Mouse (Mus musculus) erythroblast, embryonic 14.5 days (primary cell): Measurements from ENCODE around the gene Zcchc9. TPM values are rescaled to one million over a fixed set of nuclear protein-coding genes. Genes with fewer than 3 reads are reported as not detected.

ENCODE experiments used
- H3K27me3 ChIP-seq: 2 replicates; pipeline ENCODE4 v1.6.1; 2012; ENCODE audit warnings: inconsistent platforms; ENCODE audit not compliant: control insufficient read depth
- H3K36me3 ChIP-seq: 2 replicates; pipeline ENCODE4 v1.6.1; 2012; ENCODE audit warnings: mild to moderate bottlenecking, inconsistent platforms; ENCODE audit not compliant: control insufficient read depth
- H3K4me1 ChIP-seq: 2 replicates; pipeline ENCODE4 v1.6.1; 2012; ENCODE audit warnings: inconsistent platforms; ENCODE audit not compliant: control insufficient read depth
- H3K4me3 ChIP-seq: replicated peaks from 2 replicates; pipeline ENCODE3; 2012; ENCODE audit warnings: moderate library complexity, mild to moderate bottlenecking, inconsistent platforms
- H3K9me3 ChIP-seq: 2 replicates; pipeline ENCODE4 v1.6.1; 2012; ENCODE audit warnings: low read length, inconsistent platforms, mixed read lengths; ENCODE audit not compliant: control insufficient read depth
- GATA1 ChIP-seq: IDR thresholded peaks from 2 replicates; pipeline ENCODE4 v1.6.1; 2012; ENCODE audit warnings: low read length, inconsistent platforms, mixed read lengths
- TAL1 ChIP-seq: IDR thresholded peaks from 3 replicates; pipeline ENCODE4 v1.6.1; 2012; ENCODE audit warnings: low read length, inconsistent platforms, mixed read lengths
- polyA plus RNA-seq: library from polyadenylated mRNA; stranded (reverse); fragments of >175 nt; gene quantifications from 2 replicates; pipeline ENCODE4 v1.2.3, GENCODE M21; 2012

Gene Zcchc9
- polyA plus RNA-seq, 1 experiment, result 0.11 TPM

DNA sequence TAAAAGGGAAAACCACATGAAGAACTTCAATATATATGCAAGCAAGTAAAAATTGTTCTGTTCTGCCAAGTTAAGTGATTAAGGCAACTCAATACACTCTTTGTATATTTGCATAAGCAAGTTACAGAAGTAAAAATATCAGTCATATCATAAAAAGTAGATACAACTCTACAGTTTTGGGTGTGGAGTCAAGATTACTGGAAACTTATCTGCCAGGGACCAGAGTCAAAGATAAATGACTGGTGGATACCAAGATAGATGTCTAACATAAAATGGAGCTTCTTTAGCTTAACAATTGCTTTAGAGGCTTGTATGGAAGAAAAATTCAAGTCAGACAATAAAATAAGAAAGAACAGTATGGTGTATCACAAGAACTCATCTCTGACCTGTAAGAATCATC, 52.7 kb downstream of the Zcchc9 start:
- TF ChIP-seq TAL1 (no peak), GATA1 (no peak)
- Histone ChIP-seq H3K4me3 (no peak overlapping the region), H3K4me1 (no peaks in the 10 kb centered on the region), H3K27me3 (no peaks in the 10 kb centered on the region), H3K36me3 (no peaks in the 10 kb centered on the region), H3K9me3 (no peaks in the 10 kb centered on the region)

DNA sequence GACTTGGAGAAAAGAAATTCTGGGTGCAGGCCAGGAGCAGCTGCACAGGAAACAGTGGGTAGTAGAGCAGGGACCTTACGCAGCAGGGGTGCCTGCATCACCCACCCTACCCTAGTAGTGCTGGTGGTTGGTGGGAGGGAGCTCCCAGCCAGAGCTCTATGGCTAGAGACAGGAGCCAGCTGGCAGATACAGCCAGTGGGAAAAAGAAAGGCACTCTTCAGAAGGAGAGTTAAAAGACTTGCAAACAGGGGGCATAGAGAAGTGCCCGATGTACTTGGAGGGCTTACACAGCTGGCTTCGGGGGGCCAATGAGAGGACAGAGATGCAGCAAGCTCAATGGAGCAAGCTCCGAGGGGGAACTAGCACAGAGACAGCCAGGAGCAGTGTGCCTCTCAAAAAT, 53.8 kb downstream of the Zcchc9 start:
- H3K4me1 ChIP-seq, result no peaks in the 10 kb centered on the region
- no peaks in the 10 kb centered on the region for H3K36me3 ChIP-seq
- TF ChIP-seq TAL1 (no peak), GATA1 (no peak)
- no peaks in the 10 kb centered on the region for H3K9me3 ChIP-seq
- no peak overlapping the region for H3K4me3 ChIP-seq
- no peaks in the 10 kb centered on the region for H3K27me3 ChIP-seq

DNA sequence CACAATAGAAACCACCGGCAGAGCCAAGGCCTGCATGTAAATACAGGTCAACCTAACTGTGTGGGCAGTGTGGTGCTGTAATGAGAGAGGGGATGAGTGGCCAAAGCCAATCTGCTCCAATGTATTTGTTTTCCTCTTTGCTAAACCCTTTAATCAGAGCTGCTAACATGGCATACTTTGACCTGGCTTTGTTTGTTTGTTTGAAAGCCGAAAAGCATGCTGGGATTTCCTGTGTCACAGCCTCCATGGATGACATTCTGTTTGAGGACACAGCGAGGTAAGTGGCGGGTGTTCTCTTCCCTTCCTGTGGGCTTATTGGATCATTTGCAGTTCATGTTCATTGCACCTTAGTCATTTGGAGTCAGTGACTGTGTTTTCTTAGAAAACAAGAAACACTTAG, 57.5 kb downstream of the Zcchc9 start:
- no peak overlapping the region for H3K4me3 ChIP-seq
- no peaks in the 10 kb centered on the region for H3K4me1 ChIP-seq
- TF ChIP-seq GATA1, result no peak
- TF ChIP-seq TAL1, result no peak
- no peaks in the 10 kb centered on the region; the same call in 1 of the 2 replicates for H3K27me3 ChIP-seq
- peaks cover 7% of the 10 kb centered on the region for H3K9me3 ChIP-seq
- no peaks in the 10 kb centered on the region for H3K36me3 ChIP-seq

DNA sequence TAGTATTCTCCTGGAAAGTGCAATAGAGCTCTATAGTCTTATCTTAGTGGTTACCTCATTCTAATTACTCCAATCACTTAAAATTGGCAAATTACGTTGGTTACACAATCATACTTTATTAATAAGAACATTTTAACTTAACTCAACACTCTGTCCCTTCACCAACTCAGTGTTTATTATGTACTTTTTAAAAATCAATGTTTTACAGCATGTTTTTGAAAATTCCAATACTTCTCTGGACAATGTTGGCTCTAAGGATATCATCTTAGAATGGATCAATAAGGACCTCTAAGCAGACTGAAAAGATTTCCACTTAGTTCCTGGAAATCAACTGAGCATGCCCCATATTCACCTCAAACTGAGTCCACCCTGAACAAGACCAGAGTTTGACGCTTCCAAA, 59.1 kb downstream of the Zcchc9 start:
- Histone ChIP-seq H3K36me3 (no peaks in the 10 kb centered on the region), H3K9me3 (peaks cover 7% of the 10 kb centered on the region), H3K4me3 (no peak overlapping the region), H3K27me3 (no peaks in the 10 kb centered on the region; the same call in 1 of the 2 replicates), H3K4me1 (no peaks in the 10 kb centered on the region)
- TF ChIP-seq TAL1, result no peak
- TF ChIP-seq GATA1, result no peak

Other genes starting within 250 kb of the Zcchc9 start
- gene Acot12, start 66.2 kb downstream of the Zcchc9 start, polyA plus RNA-seq, result not detected in 2 replicates
- not detected in 2 replicates for gene Ckmt2, start 69.2 kb upstream of the Zcchc9 start, polyA plus RNA-seq